Mouse (Mus musculus): ENCODE measurements at regions not wholly inside any gene's neighbourhood (a gene's known extent, or its start where the extent isn't known, plus 50 kb on each side); places are given as distances from the start of the nearest gene placed in this dataset.

DNA sequence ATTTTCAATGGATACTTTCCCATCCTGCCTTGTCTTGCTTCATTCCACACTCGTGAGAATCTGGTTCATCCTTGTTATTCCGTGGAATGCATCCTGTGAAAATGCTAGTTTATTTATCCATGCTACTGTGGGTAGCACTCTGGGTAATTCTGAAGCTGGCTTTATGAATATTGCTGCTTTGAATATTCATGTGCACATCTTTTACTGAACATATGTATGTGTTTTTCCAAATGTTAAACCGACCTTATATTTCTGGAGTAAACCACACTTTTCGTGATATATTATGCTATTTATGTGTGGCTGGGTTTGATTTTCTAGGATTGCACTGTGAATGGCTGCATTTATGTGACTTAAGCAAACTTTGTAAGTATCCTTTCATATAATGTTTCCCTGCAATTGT is 262.9 kb upstream of the Arpp21 start:
- Histone ChIP-seq H3K4me3 (replicated peaks) (no peak overlapping the region), H3K9ac (no peak overlapping the region), H3K4me2 (replicated peaks) (no peak overlapping the region), H3K36me3 (no peaks in the 10 kb centered on the region), H3K27ac (replicated peaks) (no peak overlapping the region), H3K27me3 (no peaks in the 10 kb centered on the region), H3K4me1 (no peaks in the 10 kb centered on the region), H3K9me3 (replicated peaks) (no peaks in the 10 kb centered on the region)
- no peak for ATAC-seq (ENCODE audit: insufficient number of reproducible peaks, low FRiP score, low TSS enrichment, low read depth)
- 40% methylated on average over 4 of the region's 4 CpGs for WGBS

DNA sequence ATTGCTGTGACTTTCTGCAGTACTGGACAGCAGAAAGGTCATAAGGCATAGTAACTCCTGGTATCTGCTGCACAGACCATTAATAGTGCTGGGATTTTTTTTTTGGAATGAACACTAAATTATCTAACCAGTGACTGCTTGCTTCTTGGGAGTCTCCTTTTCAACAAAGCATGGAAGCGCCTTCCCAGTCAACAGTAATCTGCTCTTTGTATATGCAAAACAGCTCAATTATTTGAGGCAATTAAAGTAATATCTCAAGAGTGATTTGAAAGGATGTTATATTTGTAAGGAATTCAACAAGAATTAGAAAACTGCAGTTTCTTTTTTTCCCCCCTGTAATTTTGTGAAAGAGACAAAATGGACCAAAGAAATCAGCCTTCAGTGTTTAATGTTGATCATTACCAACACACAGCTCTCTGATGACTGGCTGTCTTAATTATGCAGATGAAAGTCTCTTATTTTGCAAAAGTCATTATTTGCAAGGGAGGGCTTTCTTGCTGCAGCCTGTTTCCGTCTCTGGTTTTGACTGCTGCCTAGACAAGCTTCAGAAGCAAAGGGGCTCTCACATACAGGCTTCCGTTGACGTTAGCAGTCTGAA is 260.3 kb upstream of the Arpp21 start:
- Histone ChIP-seq H3K9ac (no peak overlapping the region), H3K9me3 (replicated peaks) (no peaks in the 10 kb centered on the region), H3K4me2 (replicated peaks) (no peak overlapping the region), H3K36me3 (no peaks in the 10 kb centered on the region), H3K4me3 (replicated peaks) (no peak overlapping the region), H3K27me3 (no peaks in the 10 kb centered on the region), H3K27ac (replicated peaks) (no peak overlapping the region), H3K4me1 (no peaks in the 10 kb centered on the region)
- no peak for ATAC-seq (ENCODE audit: insufficient number of reproducible peaks, low FRiP score, low TSS enrichment, low read depth)
- WGBS: 75% methylated on average over 4 of the region's 4 CpGs

DNA sequence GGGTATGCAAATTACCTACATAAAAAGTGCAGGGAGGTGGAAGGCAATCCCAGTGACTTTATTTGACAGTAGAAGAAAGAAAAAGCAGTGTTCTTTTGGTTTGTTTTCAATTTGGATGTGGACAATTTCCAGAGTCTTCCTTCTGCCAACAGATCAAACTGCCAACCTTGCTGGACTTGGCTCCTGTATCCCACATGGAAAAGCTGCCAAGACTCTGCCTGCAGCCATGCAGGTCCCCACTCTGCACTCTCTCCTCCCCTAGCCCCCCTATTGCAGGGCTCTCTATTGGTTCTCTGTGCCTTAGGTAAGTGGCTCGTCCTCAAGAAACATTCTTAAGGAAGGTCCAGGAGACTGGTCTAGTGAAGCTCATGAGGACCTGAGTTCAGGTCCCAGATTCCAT is 255.2 kb upstream of the Arpp21 start:
- Histone ChIP-seq H3K9ac (no peak overlapping the region), H3K27me3 (no peaks in the 10 kb centered on the region), H3K27ac (replicated peaks) (no peak overlapping the region), H3K9me3 (replicated peaks) (no peaks in the 10 kb centered on the region), H3K4me1 (no peaks in the 10 kb centered on the region), H3K4me3 (replicated peaks) (no peak overlapping the region), H3K36me3 (no peaks in the 10 kb centered on the region), H3K4me2 (replicated peaks) (no peak overlapping the region)
- ATAC-seq (ENCODE audit: insufficient number of reproducible peaks, low FRiP score, low TSS enrichment, low read depth): no peak
- 56% methylated on average over 1 of the region's 1 CpGs for WGBS

DNA sequence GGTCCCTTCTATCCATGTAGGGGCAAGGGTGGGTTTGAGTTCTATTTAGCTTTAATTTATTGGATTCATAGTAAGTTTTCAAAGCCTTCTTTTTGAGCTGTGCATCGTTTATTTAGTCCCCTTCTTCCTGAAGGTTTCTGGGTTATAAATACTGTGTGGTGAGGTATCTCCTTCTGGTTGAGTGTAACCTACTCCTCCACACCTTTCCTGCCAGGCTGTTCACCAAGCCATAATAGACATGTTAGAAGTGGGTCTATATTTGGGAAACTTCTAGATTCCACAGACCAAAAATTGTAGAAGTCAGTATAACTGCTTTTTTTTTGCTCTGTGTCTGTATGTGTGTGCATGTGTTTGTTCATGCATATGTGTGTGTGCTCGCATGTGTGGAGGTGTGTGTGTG is 240.9 kb upstream of the Arpp21 start:
- no peak overlapping the region for H3K4me2 ChIP-seq (replicated peaks)
- H3K4me3 ChIP-seq (replicated peaks): no peak overlapping the region
- no peaks in the 10 kb centered on the region for H3K36me3 ChIP-seq
- no peaks in the 10 kb centered on the region for H3K27me3 ChIP-seq
- no peaks in the 10 kb centered on the region for H3K9me3 ChIP-seq (replicated peaks)
- ATAC-seq (ENCODE audit: insufficient number of reproducible peaks, low FRiP score, low TSS enrichment, low read depth): no peak
- no peak overlapping the region for H3K9ac ChIP-seq
- 81% methylated on average over 2 of the region's 2 CpGs for WGBS
- H3K4me1 ChIP-seq: no peaks in the 10 kb centered on the region
- no peak overlapping the region for H3K27ac ChIP-seq (replicated peaks)

DNA sequence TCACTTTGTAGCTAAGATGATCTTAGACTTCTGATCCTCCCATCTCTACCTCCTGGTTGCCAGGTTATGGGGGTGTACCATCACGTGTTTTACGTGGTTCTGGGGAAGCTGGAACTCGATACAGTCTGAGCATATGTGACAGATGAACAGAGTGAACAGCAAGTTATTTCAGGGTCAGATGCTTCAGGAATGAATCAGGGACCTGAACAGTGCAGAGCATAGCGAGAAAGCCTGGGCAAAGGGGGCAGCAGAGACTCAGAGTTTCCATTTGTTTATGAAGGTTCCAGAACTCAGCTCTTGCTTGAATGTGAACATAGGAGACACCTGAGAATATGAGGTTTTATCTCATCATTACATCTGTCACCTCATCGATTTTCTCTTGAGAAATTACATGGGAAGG is 221.9 kb upstream of the Arpp21 start:
- no peaks in the 10 kb centered on the region for H3K9me3 ChIP-seq (replicated peaks)

DNA sequence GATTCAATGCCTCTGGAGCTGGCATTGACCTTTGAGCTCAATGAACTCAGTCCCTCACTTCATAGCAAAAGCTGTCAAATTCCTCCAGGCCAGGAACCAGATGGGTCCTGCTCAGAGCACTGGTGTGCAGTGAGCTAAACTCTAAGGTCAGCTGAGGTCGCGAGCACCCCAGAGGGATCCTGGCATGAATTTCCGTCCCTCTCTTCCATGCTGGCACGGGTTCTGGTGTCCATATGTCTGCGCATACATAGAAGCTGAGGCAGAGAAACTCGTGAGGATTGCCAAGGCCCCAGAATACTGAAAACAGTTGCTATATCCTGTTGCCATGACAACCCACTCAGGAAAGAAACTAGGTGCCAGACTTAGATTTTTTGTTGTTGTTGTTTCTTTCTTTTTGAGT is 219.0 kb upstream of the Arpp21 start:
- 27% methylated on average over 6 of the region's 6 CpGs for WGBS
- Histone ChIP-seq H3K4me3 (replicated peaks) (no peak overlapping the region), H3K36me3 (no peaks in the 10 kb centered on the region), H3K9ac (no peak overlapping the region), H3K27ac (replicated peaks) (no peak overlapping the region), H3K9me3 (replicated peaks) (no peaks in the 10 kb centered on the region), H3K4me2 (replicated peaks) (no peak overlapping the region), H3K4me1 (no peaks in the 10 kb centered on the region), H3K27me3 (no peaks in the 10 kb centered on the region)
- no peak for ATAC-seq (ENCODE audit: insufficient number of reproducible peaks, low FRiP score, low TSS enrichment, low read depth)

More for the DNA sequence above, 221.9 kb upstream of the Arpp21 start:
- no peak overlapping the region for H3K27ac ChIP-seq (replicated peaks)
- no peak overlapping the region for H3K4me3 ChIP-seq (replicated peaks)
- H3K27me3 ChIP-seq: no peaks in the 10 kb centered on the region
- H3K4me2 ChIP-seq (replicated peaks): no peak overlapping the region
- no peaks in the 10 kb centered on the region for H3K36me3 ChIP-seq
- ATAC-seq (ENCODE audit: insufficient number of reproducible peaks, low FRiP score, low TSS enrichment, low read depth): no peak
- WGBS: 70% methylated on average over 5 of the region's 5 CpGs
- no peak overlapping the region for H3K9ac ChIP-seq
- H3K4me1 ChIP-seq: no peaks in the 10 kb centered on the region

DNA sequence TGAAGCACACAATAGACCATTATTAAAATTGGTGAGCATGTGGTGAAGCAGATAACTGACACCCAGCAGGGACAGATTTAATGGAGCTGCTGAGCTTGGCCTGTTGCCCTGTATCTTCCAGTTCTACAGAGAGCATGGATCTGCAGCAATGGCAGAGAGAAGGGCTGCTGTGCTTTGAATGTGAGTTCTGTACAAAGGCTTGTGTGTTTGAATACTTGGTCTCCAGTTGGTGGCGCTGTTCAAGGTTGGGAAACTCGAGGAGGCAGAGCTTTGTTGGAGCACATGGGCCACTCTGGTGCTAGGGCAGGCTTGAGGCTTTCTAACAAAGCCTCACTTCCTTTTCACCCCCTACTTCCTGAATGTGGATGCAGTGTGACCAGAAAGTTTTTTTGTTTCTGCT is 211.8 kb upstream of the Arpp21 start:
- ATAC-seq (ENCODE audit: insufficient number of reproducible peaks, low FRiP score, low TSS enrichment, low read depth): no peak
- WGBS: 5% methylated on average over 2 of the region's 2 CpGs

DNA sequence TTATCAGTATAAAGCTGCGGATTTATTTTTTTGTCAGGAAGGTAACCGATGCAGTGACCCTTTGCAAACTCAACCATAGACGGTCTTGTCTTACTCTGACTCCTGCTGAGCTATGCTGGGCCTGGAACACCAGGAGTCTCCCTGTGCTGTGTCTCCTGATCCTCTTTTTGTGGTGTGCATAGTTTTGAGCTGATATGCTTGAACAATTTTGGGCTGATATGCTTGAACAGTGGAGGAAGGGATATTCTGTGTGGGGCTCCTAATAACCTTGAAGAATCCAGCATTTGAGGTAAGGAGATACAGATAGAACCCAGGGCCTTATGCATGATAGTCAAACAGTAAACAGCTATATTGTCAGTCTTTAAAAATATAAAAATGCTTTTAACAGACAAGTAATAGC is 211.2 kb upstream of the Arpp21 start:
- ATAC-seq (ENCODE audit: insufficient number of reproducible peaks, low FRiP score, low TSS enrichment, low read depth): no peak
- Histone ChIP-seq H3K36me3 (no peaks in the 10 kb centered on the region), H3K9me3 (replicated peaks) (no peaks in the 10 kb centered on the region), H3K4me1 (no peaks in the 10 kb centered on the region), H3K27ac (replicated peaks) (no peak overlapping the region), H3K4me2 (replicated peaks) (no peak overlapping the region), H3K27me3 (no peaks in the 10 kb centered on the region), H3K9ac (no peak overlapping the region), H3K4me3 (replicated peaks) (no peak overlapping the region)
- 82% methylated on average over 3 of the region's 3 CpGs for WGBS

More for the DNA sequence above, 211.8 kb upstream of the Arpp21 start:
- Histone ChIP-seq H3K4me1 (no peaks in the 10 kb centered on the region), H3K27me3 (no peaks in the 10 kb centered on the region), H3K9me3 (replicated peaks) (no peaks in the 10 kb centered on the region), H3K36me3 (no peaks in the 10 kb centered on the region), H3K9ac (no peak overlapping the region), H3K4me3 (replicated peaks) (no peak overlapping the region), H3K27ac (replicated peaks) (no peak overlapping the region), H3K4me2 (replicated peaks) (no peak overlapping the region)

DNA sequence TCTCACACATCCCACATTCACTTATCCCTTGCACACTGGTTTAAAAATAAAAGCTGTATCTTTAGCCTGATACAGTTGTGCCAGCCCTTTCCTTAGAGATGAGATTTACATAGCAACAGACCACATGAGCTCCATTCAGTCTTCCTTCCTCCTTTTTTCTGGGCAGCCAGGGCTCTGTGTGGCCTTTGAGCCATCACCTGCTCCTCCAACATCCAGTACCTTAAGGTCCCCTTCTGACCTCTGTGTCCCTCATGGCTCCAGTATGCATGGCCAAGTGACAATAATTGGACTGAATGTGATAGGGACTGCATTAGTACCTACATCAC is 210.3 kb upstream of the Arpp21 start:
- no peak for ATAC-seq (ENCODE audit: insufficient number of reproducible peaks, low FRiP score, low TSS enrichment, low read depth)
- Histone ChIP-seq H3K4me2 (replicated peaks) (no peak overlapping the region), H3K4me1 (no peaks in the 10 kb centered on the region), H3K9me3 (replicated peaks) (no peaks in the 10 kb centered on the region), H3K9ac (no peak overlapping the region), H3K4me3 (replicated peaks) (no peak overlapping the region), H3K27me3 (no peaks in the 10 kb centered on the region), H3K27ac (replicated peaks) (no peak overlapping the region), H3K36me3 (no peaks in the 10 kb centered on the region)

DNA sequence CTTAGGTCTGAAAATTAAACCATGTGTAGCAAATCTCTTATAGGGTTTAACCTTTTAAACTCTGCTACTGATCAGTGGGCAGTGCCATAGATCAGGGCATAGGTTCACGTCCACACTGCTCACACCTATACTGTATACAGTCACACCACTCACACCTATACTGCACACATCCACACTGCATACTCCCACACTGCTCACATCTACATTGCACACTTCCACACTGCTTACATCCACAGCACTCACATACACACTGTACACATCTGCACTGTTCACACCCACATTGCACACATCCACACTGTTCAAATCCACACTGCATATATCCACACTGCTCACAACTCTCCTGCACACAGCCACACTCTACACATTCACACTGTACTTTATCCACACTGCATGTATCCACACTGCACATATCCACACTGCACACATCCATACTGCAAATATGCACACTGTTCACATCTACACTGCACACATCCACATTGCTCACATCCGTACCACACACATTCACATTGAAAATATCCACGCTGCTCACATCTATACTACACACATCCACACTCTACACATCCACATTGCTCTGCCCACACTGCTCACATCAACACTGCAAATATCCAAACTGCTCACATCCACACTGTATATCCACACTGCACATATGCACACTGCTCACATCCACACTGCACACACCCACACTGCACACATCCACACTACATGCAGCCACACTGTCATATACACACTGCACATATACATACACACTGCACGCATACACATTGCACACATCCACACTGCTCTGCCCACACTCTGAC is 209.7 kb upstream of the Arpp21 start:
- peak; percentile 47 for ATAC-seq (ENCODE audit: insufficient number of reproducible peaks, low FRiP score, low TSS enrichment, low read depth)
- H3K4me2 ChIP-seq (replicated peaks): no peak overlapping the region

DNA sequence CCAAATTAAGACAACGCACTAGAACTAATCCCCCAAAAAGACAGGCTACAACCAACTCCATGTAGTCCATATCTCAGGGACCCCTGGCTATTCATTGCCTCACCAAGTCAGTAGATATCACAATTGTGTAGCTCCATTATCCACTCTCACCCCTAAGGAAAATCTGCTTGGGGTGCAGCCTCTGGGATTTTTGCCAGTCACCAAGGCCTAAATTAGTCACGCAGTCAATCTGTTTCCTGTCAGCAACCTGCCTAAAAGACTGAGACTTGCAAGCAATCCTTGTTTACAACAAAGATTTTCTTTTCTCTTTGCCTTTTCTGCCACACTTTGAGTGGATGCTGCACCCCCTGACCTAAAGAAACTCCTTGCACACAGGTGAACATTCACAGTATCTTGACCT is 208.5 kb upstream of the Arpp21 start:
- Histone ChIP-seq H3K4me3 (replicated peaks) (no peak overlapping the region), H3K9ac (no peak overlapping the region), H3K4me1 (no peaks in the 10 kb centered on the region), H3K27me3 (no peaks in the 10 kb centered on the region), H3K9me3 (replicated peaks) (no peaks in the 10 kb centered on the region), H3K4me2 (replicated peaks) (no peak overlapping the region), H3K27ac (replicated peaks) (no peak overlapping the region), H3K36me3 (no peaks in the 10 kb centered on the region)
- 69% methylated on average over 2 of the region's 2 CpGs for WGBS
- no peak for ATAC-seq (ENCODE audit: insufficient number of reproducible peaks, low FRiP score, low TSS enrichment, low read depth)

More for the DNA sequence above, 209.7 kb upstream of the Arpp21 start:
- Histone ChIP-seq H3K27me3 (no peaks in the 10 kb centered on the region), H3K9me3 (replicated peaks) (no peaks in the 10 kb centered on the region), H3K4me3 (replicated peaks) (no peak overlapping the region), H3K27ac (replicated peaks) (no peak overlapping the region), H3K36me3 (no peaks in the 10 kb centered on the region), H3K4me1 (no peaks in the 10 kb centered on the region), H3K9ac (no peak overlapping the region)
- 94% methylated on average over 4 of the region's 4 CpGs for WGBS

DNA sequence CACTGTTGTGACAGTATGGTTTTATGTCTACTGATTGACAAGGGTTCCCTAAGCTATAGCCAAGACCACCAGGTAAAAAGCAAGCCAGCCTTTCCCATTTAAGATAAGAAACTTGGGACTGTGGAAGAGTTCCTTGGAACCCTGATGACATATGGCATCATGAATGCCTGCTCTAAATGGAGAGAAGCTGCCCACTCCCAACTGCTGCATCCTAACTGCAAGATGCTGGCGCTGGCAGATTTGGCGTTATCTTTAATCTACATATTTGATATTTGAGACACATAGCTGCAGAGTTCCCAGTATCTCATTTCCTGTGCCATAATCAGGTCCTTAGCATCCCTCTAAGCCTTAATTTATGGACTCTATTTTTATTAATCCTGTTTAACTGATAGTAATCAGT is 200.4 kb upstream of the Arpp21 start:
- Histone ChIP-seq H3K9me3 (replicated peaks) (no peaks in the 10 kb centered on the region), H3K9ac (no peak overlapping the region), H3K27ac (replicated peaks) (no peak overlapping the region), H3K4me2 (replicated peaks) (no peak overlapping the region), H3K4me1 (no peaks in the 10 kb centered on the region), H3K27me3 (no peaks in the 10 kb centered on the region), H3K4me3 (replicated peaks) (no peak overlapping the region), H3K36me3 (no peaks in the 10 kb centered on the region)
- no peak for ATAC-seq (ENCODE audit: insufficient number of reproducible peaks, low FRiP score, low TSS enrichment, low read depth)
- 70% methylated on average over 2 of the region's 2 CpGs for WGBS
